Mouse (Mus musculus) layer of hippocampus, postnatal 10 days (tissue): ENCODE measurements around the gene Nfkbil1. TPM values are rescaled to one million over a fixed set of nuclear protein-coding genes. Genes with fewer than 3 reads are reported as not detected.
A peak's percentile ranks its signal among the peaks of the same experiment; 100 is the strongest.

Source experiments
- DNase-seq, 2 experiments: peaks; one replicate each; pipeline ENCODE4 v3.0.0; 2021; ENCODE audit warnings: low spot score in 2 of 2
- long read RNA-seq: library from polyadenylated mRNA; stranded (forward); transcript quantifications from one replicate; pipeline ENCODE4 v2.0.0, GENCODE M21; 2023
- total RNA-seq, 2 experiments: library from RNA; stranded (reverse); gene quantifications; 2 replicates each; pipeline ENCODE4 v1.2.3; 2021

Gene Nfkbil1
- total RNA-seq = 10 to 100 TPM; 14.2 to 15.5 TPM
- long read RNA-seq, partial matches to known transcripts = 1 of 3 reads
- long read RNA-seq, other reads (novel, unspliced or antisense) = 0 of 3 reads

- DNase-seq = peak; percentile 85 to 91
Observed at GRCm38 (mm10) chr17:35235614-35236389, at the start of gene Nfkbil1. TSS of gene Nfkbil1 (minus strand) at chr17:35235792.

- DNase-seq = no peak
Observed at GRCm38 (mm10) chr17:35280276-35280675, 44.7 kb upstream of the Nfkbil1 start.

GRCm38 (mm10) chr17:35278957-35279688, 43.5 kb upstream of the Nfkbil1 start:
- DNase-seq = no peak

- no peak for DNase-seq
Observed at GRCm38 (mm10) chr17:35278049-35278448, 42.5 kb upstream of the Nfkbil1 start.

GRCm38 (mm10) chr17:35276304-35276864, 40.8 kb upstream of the Nfkbil1 start:
- no peak for DNase-seq

- peak; percentile 89 to 93 for DNase-seq
Observed at GRCm38 (mm10) chr17:35274770-35275169, 39.2 kb upstream of the Nfkbil1 start.

GRCm38 (mm10) chr17:35272249-35272648, 36.7 kb upstream of the Nfkbil1 start:
- DNase-seq = no peak

- no peak for DNase-seq
Observed at GRCm38 (mm10) chr17:35269653-35270347, 34.2 kb upstream of the Nfkbil1 start.

GRCm38 (mm10) chr17:35267399-35268086, 32.0 kb upstream of the Nfkbil1 start:
- DNase-seq = no peak

- DNase-seq = no peak
Observed at GRCm38 (mm10) chr17:35263523-35263883, 27.9 kb upstream of the Nfkbil1 start.

GRCm38 (mm10) chr17:35262664-35263522, 27.3 kb upstream of the Nfkbil1 start, which contains the start of gene H2-D1:
TSS of gene H2-D1 (plus strand) at chr17:35262730.
- peak; percentile 99 to 100 for DNase-seq

- no peak for DNase-seq
Observed at GRCm38 (mm10) chr17:35261651-35262050, 26.1 kb upstream of the Nfkbil1 start.

GRCm38 (mm10) chr17:35259621-35260020, 24.0 kb upstream of the Nfkbil1 start:
- DNase-seq = no peak

GRCm38 (mm10) chr17:35258492-35259478, 23.2 kb upstream of the Nfkbil1 start:
- no peak for DNase-seq

GRCm38 (mm10) chr17:35257824-35258491, 22.4 kb upstream of the Nfkbil1 start:
- peak; percentile 95 to 97 for DNase-seq

- no peak for DNase-seq
Observed at GRCm38 (mm10) chr17:35257378-35257777, 21.8 kb upstream of the Nfkbil1 start.

GRCm38 (mm10) chr17:35255704-35256103, 20.1 kb upstream of the Nfkbil1 start:
- no peak for DNase-seq

- no peak for DNase-seq
Observed at GRCm38 (mm10) chr17:35255301-35255700, 19.7 kb upstream of the Nfkbil1 start.
